In genomic region chrX:168122806-168123588, GRCm38 (mm10) we compare ENCODE assay signal across 9 mouse cellular contexts.
DNase-seq lines count a peak whose midpoint lies in the region; ATAC-seq lines count a peak whose summit lies in the region.
"Had no signal": no experiment of that assay in that cellular context is flagged by ENCODE, and none has a peak within 500 bp of the region (broad histone marks: within the 10 kb centered on the region; RNA-seq: fewer than 3 reads in every experiment).

No protein-coding gene starts in this region.

- H3K9ac ChIP-seq in heart, embryonic 15.5 days = no peak overlapping the region
- peak overlapping the region; percentile 48 for H3K9ac ChIP-seq in hindbrain, embryonic 15.5 days
- H3K9ac ChIP-seq in limb, embryonic 13.5 days = peak overlapping the region; percentile 58

- no peak overlapping the region for H3K27ac ChIP-seq in heart, embryonic 15.5 days
- H3K27ac ChIP-seq in hindbrain, embryonic 15.5 days (replicated peaks) = peak overlapping the region; percentile 62
- H3K27ac ChIP-seq in limb, embryonic 13.5 days = no peak overlapping the region

- peak overlapping the region; percentile 41 for H3K4me3 ChIP-seq in heart, embryonic 15.5 days
- peak overlapping the region; percentile 51 for H3K4me3 ChIP-seq in hindbrain, embryonic 15.5 days
- peak overlapping the region; percentile 46 for H3K4me3 ChIP-seq in limb, embryonic 13.5 days

- H3K9me3 ChIP-seq in heart, embryonic 15.5 days (replicated peaks) = no peaks in the 10 kb centered on the region
- H3K9me3 ChIP-seq in hindbrain, embryonic 15.5 days = no peaks in the 10 kb centered on the region
- H3K9me3 ChIP-seq in limb, embryonic 13.5 days = no peaks in the 10 kb centered on the region

- no peaks in the 10 kb centered on the region for H3K36me3 ChIP-seq in heart, embryonic 15.5 days
- H3K36me3 ChIP-seq in hindbrain, embryonic 15.5 days = no peaks in the 10 kb centered on the region
- no peaks in the 10 kb centered on the region for H3K36me3 ChIP-seq in limb, embryonic 13.5 days

- 12% methylated on average over 40 of the region's 42 CpGs for WGBS in heart, embryonic 15.5 days
- 16% methylated on average over 40 of the region's 42 CpGs for WGBS in hindbrain, embryonic 15.5 days
- WGBS in limb, embryonic 13.5 days = 15% methylated on average over 33 of the region's 42 CpGs

- intact Hi-C loops in heart, postnatal 36 days (cut with DNase I) = no loop called here

- no peaks in the 10 kb centered on the region for H3K4me1 ChIP-seq in heart, embryonic 15.5 days (replicated peaks)
- H3K4me1 ChIP-seq in hindbrain, embryonic 15.5 days (replicated peaks) = no peaks in the 10 kb centered on the region
- H3K4me1 ChIP-seq in limb, embryonic 13.5 days = no peaks in the 10 kb centered on the region

- H3K4me2 ChIP-seq in heart, embryonic 15.5 days = peak overlapping the region; percentile 67
- H3K4me2 ChIP-seq in hindbrain, embryonic 15.5 days = peak overlapping the region; percentile 63
- H3K4me2 ChIP-seq in limb, embryonic 13.5 days (replicated peaks) = peak overlapping the region; percentile 74

- ATAC-seq in heart, embryonic 15.5 days (replicated peaks; ENCODE audit: insufficient number of reproducible peaks, insufficient read depth, low FRiP score, low read depth) = no peak
- ATAC-seq in hindbrain, embryonic 15.5 days (ENCODE audit: low FRiP score, low read depth) = peak; percentile 92
- peak; percentile 69 for ATAC-seq in limb, embryonic 13.5 days (ENCODE audit: low FRiP score, low read depth)

- peaks cover 32% of the 10 kb centered on the region for H3K27me3 ChIP-seq in heart, embryonic 15.5 days
- H3K27me3 ChIP-seq in hindbrain, embryonic 15.5 days = peaks cover 40% of the 10 kb centered on the region
- H3K27me3 ChIP-seq in limb, embryonic 13.5 days = peaks cover 58% of the 10 kb centered on the region
- H3K27me3 ChIP-seq: CH12.LX had no signal

- DNase-seq in heart, postnatal 36 days = no peak
- DNase-seq in ZHBTc4 (ENCODE audit: low read depth, low spot score) = peak; percentile 48
- DNase-seq in embryo, embryonic 10.5 days (ENCODE audit: low spot score) = peak; percentile 32
- DNase-seq in right cerebral cortex, postnatal 4 days = peak; percentile 52
- no peak for DNase-seq in B cell, adult 2 months

Comparison
In these comparisons a context has a peak if more than half of its experiments do, and no peak if none do; other contexts are left out.
1. DNase-seq: peak in ZHBTc4 (single experiment), embryo, embryonic 10.5 days (single experiment) and right cerebral cortex, postnatal 4 days (single experiment); none in heart, postnatal 36 days (0 of 2) and B cell, adult 2 months (0 of 2).
2. Peak in every context shown above with its lines, with median percentiles within 50 percentile points of each other: H3K4me2 ChIP-seq and H3K4me3 ChIP-seq.